Mouse (Mus musculus) C2C12 (cell line): ENCODE results near the gene Chst15. TPM values are rescaled to one million over a fixed set of nuclear protein-coding genes. Genes with fewer than 3 reads are reported as not detected.

Experiments
- H3K27me3 ChIP-seq: one replicate; pipeline ENCODE4 v1.6.1; 2011; ENCODE audit not compliant: control insufficient read depth, insufficient read depth, insufficient read length
- H3K36me3 ChIP-seq: one replicate; pipeline ENCODE4 v1.6.1; 2011; ENCODE audit not compliant: control insufficient read depth, insufficient read depth
- H3K4me3 ChIP-seq: one replicate; pipeline ENCODE4 v1.5.1; 2011; ENCODE audit warnings: mild to moderate bottlenecking, control low read depth; ENCODE audit not compliant: poor library complexity, insufficient read depth, severe bottlenecking
- H3K79me2 ChIP-seq: one replicate; pipeline ENCODE4 v1.6.1; 2011; ENCODE audit not compliant: control insufficient read depth, insufficient read depth
- H3K79me3 ChIP-seq: one replicate; pipeline ENCODE4 v1.6.1; 2011; ENCODE audit warnings: low read depth, control low read depth
- H3ac ChIP-seq: one replicate; pipeline ENCODE3; 2011; ENCODE audit warnings: low read depth; ENCODE audit not compliant: control insufficient read depth, insufficient read length
- CEBPB ChIP-seq: IDR thresholded peaks from one replicate; pipeline ENCODE4 v1.6.1; 2011; ENCODE audit warnings: low read depth, mild to moderate bottlenecking, control low read depth, moderate library complexity
- CTCF ChIP-seq: IDR thresholded peaks from one replicate; pipeline ENCODE4 v1.5.1; 2011; ENCODE audit not compliant: control insufficient read depth, insufficient read depth, insufficient read length
- FOSL1 ChIP-seq: IDR thresholded peaks from one replicate; pipeline ENCODE4 v1.8.0; 2011; ENCODE audit warnings: mild to moderate bottlenecking, low read length; ENCODE audit not compliant: poor library complexity, insufficient read depth, severe bottlenecking
- MAX ChIP-seq: IDR thresholded peaks from one replicate; pipeline ENCODE4 v1.6.1; 2011; ENCODE audit warnings: mild to moderate bottlenecking, control low read depth
- MYOD1 ChIP-seq: IDR thresholded peaks from one replicate; pipeline ENCODE4 v1.6.1; 2011; ENCODE audit warnings: low read depth; ENCODE audit not compliant: control insufficient read depth, insufficient read length
- MYOG ChIP-seq: IDR thresholded peaks from one replicate; pipeline ENCODE4 v1.6.1; 2011; ENCODE audit not compliant: control insufficient read depth, insufficient read length; ENCODE audit errors: extremely low read depth
- USF1 ChIP-seq: IDR thresholded peaks from one replicate; pipeline ENCODE4 v1.6.1; 2011; ENCODE audit warnings: low read depth, mild to moderate bottlenecking, control low read depth, moderate library complexity
- polyA plus RNA-seq: library from polyadenylated mRNA; unstranded; fragments of >200 nt; fragmentation: generic; extraction: Trizol; gene quantifications from one replicate; pipeline ENCODE4 v1.2.1, GENCODE M21; 2012; ENCODE audit warnings: missing spikeins

Gene Chst15
- polyA plus RNA-seq, 1 experiment: 8.9 TPM

DNA sequence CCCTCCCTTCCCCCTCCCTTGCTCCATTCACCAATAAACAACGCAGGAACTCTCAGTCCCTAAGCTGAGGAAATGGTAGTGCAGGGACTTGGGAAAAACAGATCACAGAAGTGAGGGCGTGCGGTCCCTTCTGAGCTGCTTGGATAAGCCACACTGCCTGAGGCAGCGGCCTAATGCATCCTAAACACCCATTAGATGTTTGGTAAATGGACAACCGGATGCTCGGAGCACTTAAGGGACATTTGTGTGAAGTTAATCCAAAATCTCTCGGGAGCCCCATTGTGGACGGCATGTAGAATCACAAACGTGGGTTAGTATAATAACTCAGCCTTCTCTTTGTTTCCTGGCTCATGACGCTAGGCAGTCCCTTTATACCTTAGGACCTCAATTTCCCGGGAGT is 15.1 kb upstream of the Chst15 start:
- H3K36me3 ChIP-seq: no peaks in the 10 kb centered on the region
- no peaks in the 10 kb centered on the region for H3K27me3 ChIP-seq
- no peaks in the 10 kb centered on the region for H3K79me2 ChIP-seq
- H3ac ChIP-seq: no peak overlapping the region
- H3K79me3 ChIP-seq: no peaks in the 10 kb centered on the region
- TF ChIP-seq CEBPB: no peak
- TF ChIP-seq MAX: no peak
- no peak for TF ChIP-seq MYOG
- no peak for TF ChIP-seq FOSL1
- TF ChIP-seq MYOD1: no peak
- no peak for TF ChIP-seq CTCF
- TF ChIP-seq USF1: no peak
- no peak overlapping the region for H3K4me3 ChIP-seq

DNA sequence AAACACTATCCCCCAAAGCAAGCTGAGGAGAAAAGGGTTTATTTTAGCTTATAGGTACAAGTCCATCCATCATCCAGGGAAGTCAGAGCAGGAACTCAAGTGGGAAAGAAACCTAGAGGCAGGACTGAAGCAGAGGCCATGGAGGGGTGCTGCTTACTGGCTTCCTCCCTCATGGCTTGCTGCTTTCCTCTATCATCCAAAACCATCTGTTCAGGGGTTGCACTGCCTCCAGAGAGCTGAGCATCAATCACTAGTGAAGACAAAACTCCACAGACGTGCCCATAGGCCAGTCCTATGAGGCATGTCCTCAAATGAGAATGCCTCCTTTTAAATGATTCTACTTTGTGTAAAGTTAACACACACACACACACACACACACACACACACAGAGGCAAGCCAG is 13.2 kb upstream of the Chst15 start:
- H3K79me3 ChIP-seq: no peaks in the 10 kb centered on the region
- no peaks in the 10 kb centered on the region for H3K79me2 ChIP-seq
- no peaks in the 10 kb centered on the region for H3K27me3 ChIP-seq
- H3K36me3 ChIP-seq: no peaks in the 10 kb centered on the region
- H3ac ChIP-seq: no peak overlapping the region
- no peak overlapping the region for H3K4me3 ChIP-seq
- TF ChIP-seq CTCF (no peak), CEBPB (no peak), USF1 (no peak), MYOG (no peak), MYOD1 (no peak), MAX (no peak), FOSL1 (no peak)

DNA sequence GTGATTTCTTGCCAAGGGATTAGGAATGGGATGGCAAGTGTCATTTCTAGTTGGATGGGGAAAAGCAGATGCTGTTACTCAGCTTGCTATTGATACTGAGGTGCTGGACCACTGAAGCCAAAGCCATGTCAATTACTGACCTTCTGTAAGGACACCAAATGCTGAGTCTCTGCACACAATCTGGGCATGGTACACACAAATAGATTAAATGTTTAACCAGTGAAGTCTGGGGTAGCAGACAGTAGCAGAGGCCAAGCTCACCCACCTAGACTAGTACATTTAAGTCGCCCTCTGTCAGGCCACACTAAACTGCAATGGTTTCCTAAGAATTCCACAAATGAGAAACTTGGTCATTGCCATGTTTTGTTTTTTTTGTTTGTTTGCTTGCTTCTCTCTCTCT is 11.6 kb upstream of the Chst15 start:
- Histone ChIP-seq H3ac (no peak overlapping the region), H3K79me3 (no peaks in the 10 kb centered on the region), H3K36me3 (no peaks in the 10 kb centered on the region), H3K27me3 (no peaks in the 10 kb centered on the region), H3K79me2 (no peaks in the 10 kb centered on the region), H3K4me3 (no peak overlapping the region)
- TF ChIP-seq MAX: no peak

GRCm38 (mm10) chr7:132325549-132326331 is 8.7 kb upstream of the Chst15 start:
- Histone ChIP-seq H3K79me3 (no peaks in the 10 kb centered on the region), H3ac (no peak overlapping the region), H3K79me2 (no peaks in the 10 kb centered on the region), H3K4me3 (no peak overlapping the region), H3K27me3 (no peaks in the 10 kb centered on the region), H3K36me3 (no peaks in the 10 kb centered on the region)
- TF ChIP-seq MAX (peak; percentile 46), CEBPB (no peak), FOSL1 (peak; percentile 36)

DNA sequence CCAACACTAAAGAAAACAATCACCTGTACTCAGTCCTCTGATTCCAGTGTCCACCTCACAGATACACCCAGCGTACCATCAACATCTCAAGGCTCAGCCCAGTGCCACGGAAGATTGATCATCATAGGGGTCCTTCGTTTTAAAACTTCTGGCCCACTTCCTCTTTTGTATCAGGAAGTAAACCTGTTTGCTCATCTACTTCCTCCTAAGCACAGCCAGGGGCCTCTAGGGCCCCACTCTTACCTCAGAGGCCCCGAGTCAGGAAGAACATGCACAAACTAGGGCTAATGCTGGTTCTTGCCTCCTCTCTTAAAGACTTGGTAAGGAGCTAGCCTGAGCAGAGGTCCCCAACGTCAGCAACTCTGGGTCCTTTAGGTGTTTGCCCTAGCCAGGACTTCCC is 6.4 kb upstream of the Chst15 start:
- Histone ChIP-seq H3K36me3 (no peaks in the 10 kb centered on the region), H3K4me3 (no peak overlapping the region), H3ac (no peak overlapping the region), H3K79me3 (no peaks in the 10 kb centered on the region), H3K79me2 (no peaks in the 10 kb centered on the region), H3K27me3 (no peaks in the 10 kb centered on the region)
- TF ChIP-seq MYOG: no peak
- no peak for TF ChIP-seq CEBPB
- no peak for TF ChIP-seq CTCF
- no peak for TF ChIP-seq USF1
- no peak for TF ChIP-seq FOSL1
- TF ChIP-seq MAX: no peak
- TF ChIP-seq MYOD1: no peak

DNA sequence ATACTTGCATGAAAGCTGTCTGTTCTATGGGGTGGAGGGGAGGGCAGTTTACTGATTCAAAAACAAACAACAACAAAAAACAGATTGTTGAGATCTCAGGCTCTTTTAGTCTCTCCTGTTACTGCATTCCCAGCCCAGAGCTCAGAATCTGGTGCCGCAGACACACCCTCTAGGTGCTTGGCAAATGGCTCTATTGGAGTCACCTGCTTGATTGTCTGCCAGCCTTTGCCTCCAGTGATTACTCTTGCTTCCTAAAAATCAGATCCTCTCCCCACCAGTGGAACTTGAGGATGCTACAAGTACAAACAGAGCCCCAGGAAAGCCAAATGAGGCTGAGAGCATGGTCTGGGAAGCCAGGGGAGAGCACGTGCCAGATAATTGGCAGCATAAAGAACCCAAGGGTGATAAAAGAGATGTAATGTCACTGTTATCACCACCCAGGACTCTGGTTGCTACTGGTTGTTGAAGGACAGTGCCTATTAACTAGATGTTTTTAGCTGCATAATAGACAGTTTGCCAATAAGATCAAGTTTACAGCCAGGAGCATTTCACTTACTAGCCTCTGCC is 4.4 kb upstream of the Chst15 start:
- Histone ChIP-seq H3K79me3 (no peaks in the 10 kb centered on the region), H3ac (no peak overlapping the region), H3K79me2 (no peaks in the 10 kb centered on the region), H3K36me3 (no peaks in the 10 kb centered on the region), H3K4me3 (no peak overlapping the region), H3K27me3 (no peaks in the 10 kb centered on the region)
- TF ChIP-seq MYOG: no peak
- TF ChIP-seq FOSL1: no peak
- TF ChIP-seq MYOD1: no peak
- no peak for TF ChIP-seq USF1
- TF ChIP-seq MAX: no peak
- TF ChIP-seq CEBPB: no peak
- no peak for TF ChIP-seq CTCF
